Mouse (Mus musculus) lung, postnatal 0 days (tissue): ENCODE measurements around the gene Hmgcl. TPM values are rescaled to one million over a fixed set of nuclear protein-coding genes. Genes with fewer than 3 reads are reported as not detected.

Experiments
- ATAC-seq: fragments of 200-750 bp; cut with Nextera tagmentation; 2 replicates; pipeline ENCODE4 v1.8.0; 2017; ENCODE audit warnings: moderate library complexity
- DNase-seq: peaks from one replicate; pipeline ENCODE4 v3.0.0-alpha.2; 2016; ENCODE audit warnings: low spot score
- H3K27ac ChIP-seq: fragments of 300-500 bp; sonication (generic); 2 replicates; pipeline ENCODE4 v1.5.1; 2014; ENCODE audit warnings: antibody characterized with exemption, mild to moderate bottlenecking, low read length, mixed read lengths
- H3K27me3 ChIP-seq: fragments of 300-500 bp; sonication (generic); replicated peaks from 2 replicates; pipeline ENCODE4 v1.6.1; 2014; ENCODE audit warnings: low read length, mixed read lengths; ENCODE audit not compliant: insufficient read depth
- H3K36me3 ChIP-seq: fragments of 300-500 bp; sonication (generic); 2 replicates; pipeline ENCODE4 v1.6.1; 2014; ENCODE audit warnings: low read length, mixed read lengths; ENCODE audit not compliant: insufficient read depth
- H3K4me1 ChIP-seq: fragments of 300-500 bp; sonication (generic); 2 replicates; pipeline ENCODE4 v1.6.1; 2014; ENCODE audit warnings: antibody characterized with exemption, low read depth, low read length, mixed read lengths; ENCODE audit not compliant: insufficient read depth
- H3K4me2 ChIP-seq: fragments of 300-500 bp; sonication (generic); replicated peaks from 2 replicates; pipeline ENCODE4 v1.6.1; 2014; ENCODE audit warnings: low read depth, mild to moderate bottlenecking, low read length, moderate library complexity, mixed read lengths
- H3K4me3 ChIP-seq: fragments of 300-500 bp; sonication (generic); 2 replicates; pipeline ENCODE4 v1.5.1; 2014; ENCODE audit warnings: low read depth, low read length
- H3K9ac ChIP-seq: fragments of 300-500 bp; sonication (generic); replicated peaks from 2 replicates; pipeline ENCODE4 v1.6.1; 2014; ENCODE audit warnings: low read depth, mild to moderate bottlenecking
- H3K9me3 ChIP-seq: fragments of 300-500 bp; sonication (generic); 2 replicates; pipeline ENCODE4 v1.6.1; 2016; ENCODE audit warnings: low read length, mixed read lengths
- CTCF ChIP-seq: IDR thresholded peaks from 2 replicates; pipeline ENCODE4 v1.5.1; 2016; ENCODE audit warnings: antibody characterized with exemption, mild to moderate bottlenecking
- EP300 ChIP-seq: IDR thresholded peaks from 2 replicates; pipeline ENCODE4 v1.6.1; 2016; ENCODE audit warnings: antibody characterized with exemption, mild to moderate bottlenecking, control low read depth
- WGBS: fragments of 180-500 bp; shearing (Covaris S2); extraction: QIAGEN DNeasy Blood & Tissue Kit; methylation state at CpG from one replicate; pipeline ENCODE4 v1.1.7; 2014; 5-methylcytosine and 5-hydroxymethylcytosine counted together
- polyA plus RNA-seq: library from polyadenylated mRNA; unstranded; fragments of >200 nt; fragmentation: Nextera tagmentation; extraction: Ambion mirVana; gene quantifications from 2 replicates; pipeline ENCODE4 v1.2.1, GENCODE M21; 2015

The Hmgcl gene
- polyA plus RNA-seq, 1 experiment from 2014 or later = 67.7 TPM

DNA sequence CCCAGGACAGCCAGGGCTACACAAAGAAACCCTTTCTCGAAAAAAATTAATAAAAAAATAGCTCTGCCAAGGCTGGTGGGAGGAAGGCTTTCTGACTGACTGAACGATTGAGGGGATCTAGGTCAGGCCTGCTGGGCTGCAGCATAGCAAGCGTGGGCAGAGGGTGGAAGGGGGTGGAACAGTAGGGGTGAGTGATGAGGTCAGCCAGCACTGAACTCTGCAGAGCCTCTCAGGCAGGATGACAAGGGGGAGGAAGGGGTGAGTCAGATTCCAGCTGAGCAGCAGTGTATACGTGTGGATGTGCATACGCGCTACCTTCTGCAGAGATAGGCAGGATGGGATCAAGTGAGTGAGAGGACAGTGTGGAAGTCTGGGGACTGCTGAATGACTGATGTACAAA lies 3.7 kb downstream of the Hmgcl start:
- Histone ChIP-seq H3K27me3 (no peaks in the 10 kb centered on the region), H3K4me1 (peaks cover 14% of the 10 kb centered on the region; the same call in 1 of the 2 replicates), H3K9ac (no peak overlapping the region), H3K9me3 (no peaks in the 10 kb centered on the region), H3K4me3 (no peak overlapping the region), H3K4me2 (no peak overlapping the region), H3K36me3 (peaks cover 18% of the 10 kb centered on the region; the same call in 1 of the 2 replicates), H3K27ac (no peak overlapping the region)
- no peak for TF ChIP-seq CTCF
- no peak for TF ChIP-seq EP300
- DNase-seq (peak; percentile 28), ATAC-seq (peak; percentile 14; the same call in 1 of the 2 replicates)
- WGBS = 48% methylated on average over 6 of the region's 6 CpGs

DNA sequence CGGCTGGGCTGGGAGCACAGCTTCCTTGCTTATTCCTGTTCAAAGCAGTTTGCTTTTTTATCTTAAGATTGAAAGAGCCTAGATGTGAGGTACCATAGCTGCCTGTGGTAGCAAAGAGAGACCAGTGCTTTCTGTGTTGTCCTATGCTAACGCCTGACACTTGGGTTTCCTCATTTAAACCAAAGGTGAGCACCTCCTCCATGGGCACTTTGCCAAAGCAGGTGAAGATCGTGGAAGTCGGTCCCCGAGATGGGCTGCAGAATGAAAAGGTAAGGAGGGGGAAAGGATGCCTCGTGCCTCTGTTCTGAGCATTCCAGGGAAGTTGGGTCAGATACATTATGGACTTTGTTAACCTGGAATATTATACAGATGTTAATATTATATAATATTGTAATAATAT lies 4.1 kb downstream of the Hmgcl start:
- no peak for TF ChIP-seq CTCF
- TF ChIP-seq EP300 = no peak
- no peak overlapping the region for H3K9ac ChIP-seq
- H3K27me3 ChIP-seq = no peaks in the 10 kb centered on the region
- peaks cover 14% of the 10 kb centered on the region; the same call in 1 of the 2 replicates for H3K4me1 ChIP-seq
- 56% methylated on average over 6 of the region's 6 CpGs for WGBS
- peaks cover 19% of the 10 kb centered on the region for H3K36me3 ChIP-seq
- no peaks in the 10 kb centered on the region for H3K9me3 ChIP-seq
- H3K27ac ChIP-seq = no peak overlapping the region
- H3K4me3 ChIP-seq = no peak overlapping the region
- ATAC-seq = no peak
- no peak for DNase-seq
- no peak overlapping the region for H3K4me2 ChIP-seq

GRCm38 (mm10) chr4:135951505-135951904 lies 5.3 kb downstream of the Hmgcl start:
- WGBS = 91% methylated on average over 3 of the region's 3 CpGs
- H3K4me3 ChIP-seq = no peak overlapping the region
- H3K9me3 ChIP-seq = no peaks in the 10 kb centered on the region
- H3K27me3 ChIP-seq = no peaks in the 10 kb centered on the region
- H3K4me1 ChIP-seq = peaks cover 6% of the 10 kb centered on the region; the same call in 1 of the 2 replicates
- peaks cover 27% of the 10 kb centered on the region for H3K36me3 ChIP-seq
- no peak overlapping the region for H3K4me2 ChIP-seq
- H3K27ac ChIP-seq = no peak overlapping the region
- DNase-seq = no peak
- ATAC-seq = no peak
- no peak overlapping the region for H3K9ac ChIP-seq
- TF ChIP-seq EP300 = no peak
- peak; percentile 43 for TF ChIP-seq CTCF

DNA sequence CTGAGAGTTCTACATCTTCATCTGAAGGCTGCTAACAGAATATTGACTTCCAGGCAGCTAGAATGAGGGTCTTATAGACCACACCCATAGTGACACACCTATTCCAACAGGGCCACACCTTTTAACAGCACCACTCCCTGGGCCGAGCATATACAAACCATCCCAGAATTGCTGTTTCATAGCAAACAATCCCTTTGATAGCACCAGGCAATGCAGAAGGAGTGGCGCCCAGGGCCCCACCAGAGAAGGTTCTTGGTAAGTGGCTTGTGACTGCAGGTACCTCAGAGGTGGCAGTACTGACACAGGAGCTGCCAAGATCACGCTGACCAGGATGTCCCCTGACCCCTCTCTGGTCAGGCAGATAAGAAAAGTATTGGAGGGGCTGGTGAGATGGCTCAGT lies 6.9 kb downstream of the Hmgcl start:
- peaks cover 33% of the 10 kb centered on the region for H3K36me3 ChIP-seq
- DNase-seq (no peak), ATAC-seq (no peak)
- H3K9me3 ChIP-seq = no peaks in the 10 kb centered on the region
- H3K4me1 ChIP-seq = peaks cover under 1% of the 10 kb centered on the region; the same call in 1 of the 2 replicates
- H3K9ac ChIP-seq = no peak overlapping the region
- H3K27me3 ChIP-seq = no peaks in the 10 kb centered on the region
- H3K27ac ChIP-seq = no peak overlapping the region
- WGBS = 80% methylated on average over 3 of the region's 3 CpGs
- H3K4me3 ChIP-seq = no peak overlapping the region
- H3K4me2 ChIP-seq = no peak overlapping the region
- TF ChIP-seq EP300 (no peak), CTCF (no peak)

DNA sequence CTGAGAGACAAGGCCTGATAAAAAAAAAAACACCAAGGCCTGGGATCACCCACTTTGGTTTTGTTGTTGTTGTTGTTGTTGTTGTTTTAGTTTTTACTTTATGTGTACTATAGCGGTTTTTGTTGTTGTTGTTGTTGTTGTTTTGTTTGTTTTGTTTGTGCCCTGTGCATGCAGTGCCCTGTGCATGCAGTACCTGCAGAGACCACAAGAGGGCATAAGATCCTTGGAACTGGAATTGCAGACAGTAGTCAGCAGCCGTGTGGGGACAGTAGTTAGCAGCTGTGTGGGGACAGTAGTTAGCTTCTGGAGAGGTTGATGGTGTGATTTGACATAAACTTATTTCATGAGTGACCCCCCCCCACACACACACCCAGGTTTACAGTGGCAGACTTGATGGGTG lies 8.0 kb downstream of the Hmgcl start:
- 16% methylated on average over 2 of the region's 2 CpGs for WGBS
- peak; percentile 76 for DNase-seq
- H3K9me3 ChIP-seq = no peaks in the 10 kb centered on the region

GRCm38 (mm10) chr4:135955886-135956285 lies 9.6 kb downstream of the Hmgcl start:
- peaks cover 43% of the 10 kb centered on the region for H3K36me3 ChIP-seq
- no peak for TF ChIP-seq CTCF
- TF ChIP-seq EP300 = no peak
- no peaks in the 10 kb centered on the region for H3K27me3 ChIP-seq
- no peaks in the 10 kb centered on the region for H3K4me1 ChIP-seq
- H3K9ac ChIP-seq = no peak overlapping the region
- no peak overlapping the region for H3K4me3 ChIP-seq
- ATAC-seq = no peak
- no peak overlapping the region for H3K4me2 ChIP-seq
- DNase-seq = no peak
- H3K9me3 ChIP-seq = no peaks in the 10 kb centered on the region
- 82% methylated on average over 8 of the region's 9 CpGs for WGBS
- H3K27ac ChIP-seq = no peak overlapping the region

More for the DNA sequence above, 8.0 kb downstream of the Hmgcl start:
- H3K9ac ChIP-seq = no peak overlapping the region
- H3K27ac ChIP-seq = no peak overlapping the region
- no peaks in the 10 kb centered on the region for H3K4me1 ChIP-seq
- peak; percentile 99 for TF ChIP-seq CTCF
- no peak for TF ChIP-seq EP300
- peaks cover 36% of the 10 kb centered on the region for H3K36me3 ChIP-seq
- H3K27me3 ChIP-seq = no peaks in the 10 kb centered on the region
- ATAC-seq = peak; percentile 39; the same call in 1 of the 2 replicates
- H3K4me2 ChIP-seq = no peak overlapping the region
- H3K4me3 ChIP-seq = no peak overlapping the region

GRCm38 (mm10) chr4:135958354-135958753 lies 12.1 kb downstream of the Hmgcl start:
- DNase-seq = no peak
- Histone ChIP-seq H3K27ac (no peak overlapping the region), H3K36me3 (peaks cover 28% of the 10 kb centered on the region), H3K9ac (no peak overlapping the region), H3K4me1 (no peaks in the 10 kb centered on the region), H3K9me3 (no peaks in the 10 kb centered on the region), H3K27me3 (no peaks in the 10 kb centered on the region), H3K4me2 (no peak overlapping the region), H3K4me3 (no peak overlapping the region)
- no peak for ATAC-seq
- TF ChIP-seq EP300 = no peak
- no peak for TF ChIP-seq CTCF
- 48% methylated on average over 8 of the region's 8 CpGs for WGBS
